Comparison of ENCODE assay signal across 9 mouse cellular contexts in the genomic region with DNA sequence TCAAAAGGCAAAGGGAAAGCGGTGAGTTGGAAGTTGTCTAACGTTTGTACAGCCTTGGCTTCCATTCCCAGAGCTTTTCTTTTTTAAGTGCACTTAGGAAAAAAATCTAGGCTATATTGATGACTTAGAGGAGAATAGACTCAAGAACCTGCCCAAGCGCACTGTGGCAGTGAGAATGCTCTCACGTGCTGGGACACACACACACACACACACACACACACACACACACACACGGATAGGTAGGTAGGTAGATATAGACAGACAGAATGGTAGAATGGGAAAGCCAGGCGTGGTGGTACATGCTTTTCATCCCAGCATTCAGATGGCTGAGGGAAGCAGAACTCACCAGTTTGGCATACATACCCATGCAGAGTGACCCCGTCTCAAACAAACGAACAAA. TPM values are rescaled to one million over a fixed set of nuclear protein-coding genes. Genes with fewer than 3 reads are reported as not detected.
DNase-seq lines count a peak whose midpoint lies in the region; ATAC-seq and TF ChIP-seq lines count a peak whose summit lies in the region.
"Had no signal": no experiment of that assay in that cellular context is flagged by ENCODE, and none has a peak within 500 bp of the region (broad histone marks: within the 10 kb centered on the region; RNA-seq: fewer than 3 reads in every experiment).

No protein-coding gene starts in this region.

- H3K9me3 ChIP-seq in kidney, embryonic 16.5 days (ENCODE audit: low read length) = peaks cover 4% of the 10 kb centered on the region; the same call in 1 of the 2 replicates
- H3K9me3 ChIP-seq in embryonic facial prominence, embryonic 12.5 days = no peaks in the 10 kb centered on the region
- H3K9me3 ChIP-seq in hindbrain, postnatal 0 days (ENCODE audit: low read length) = no peaks in the 10 kb centered on the region

- peak overlapping the region; percentile 79 for H3K4me2 ChIP-seq in kidney, embryonic 16.5 days (replicated peaks; ENCODE audit: low read depth, low read length)
- peak overlapping the region; percentile 76 for H3K4me2 ChIP-seq in embryonic facial prominence, embryonic 12.5 days (replicated peaks)
- peak overlapping the region; percentile 72 for H3K4me2 ChIP-seq in hindbrain, postnatal 0 days (ENCODE audit: low read depth, low read length)
- peak overlapping the region; percentile 84 for H3K4me2 ChIP-seq in myocyte (ENCODE audit: low read depth)

- intact Hi-C loops in left cerebral cortex, postnatal 36 days (cut with DNase I) = loop anchor here (1.0 to 2.0 kb wide), 2 partner anchors 94 to 206 kb away; no protein-coding TSS in a partner anchor

- no peak for ATAC-seq in kidney, embryonic 16.5 days (ENCODE audit: low FRiP score, low TSS enrichment)
- no peak for ATAC-seq in embryonic facial prominence, embryonic 12.5 days (ENCODE audit: insufficient number of reproducible peaks, insufficient read depth, low FRiP score, low TSS enrichment)
- no peak for ATAC-seq in hindbrain, postnatal 0 days

- H3K27me3 ChIP-seq in kidney, embryonic 16.5 days (ENCODE audit: insufficient read depth, low read length) = no peaks in the 10 kb centered on the region
- no peaks in the 10 kb centered on the region for H3K27me3 ChIP-seq in embryonic facial prominence, embryonic 12.5 days
- H3K27me3 ChIP-seq in hindbrain, postnatal 0 days (ENCODE audit: insufficient read depth, low read length) = no peaks in the 10 kb centered on the region
- no peaks in the 10 kb centered on the region for H3K27me3 ChIP-seq in myocyte (ENCODE audit: control insufficient read depth, insufficient read depth, insufficient read length)

- peak overlapping the region; percentile 49 for H3K4me3 ChIP-seq in kidney, embryonic 16.5 days (ENCODE audit: low read length)
- H3K4me3 ChIP-seq in embryonic facial prominence, embryonic 12.5 days = peak overlapping the region; percentile 37; the same call in 1 of the 2 replicates
- peak overlapping the region; percentile 38; the same call in 1 of the 2 replicates for H3K4me3 ChIP-seq in hindbrain, postnatal 0 days (ENCODE audit: low read length)
- no peak overlapping the region for H3K4me3 ChIP-seq in myocyte

- H3ac ChIP-seq in myocyte (ENCODE audit: control insufficient read depth, insufficient read length) = no peak overlapping the region

- no peaks in the 10 kb centered on the region for H3K79me2 ChIP-seq in myocyte (ENCODE audit: control insufficient read depth, insufficient read depth)

- DNase-seq in kidney, postnatal 10 days = no peak
- DNase-seq in hindbrain, postnatal 0 days (ENCODE audit: low spot score) = no peak
- no peak for DNase-seq in embryo, embryonic 10 days (ENCODE audit: low spot score)
- DNase-seq in left cerebral cortex, postnatal 36 days (ENCODE audit: low spot score in 2 of 2) = no peak
- no peak for DNase-seq in urinary bladder, postnatal 10 days (ENCODE audit: low spot score)

- no peaks in the 10 kb centered on the region for H3K36me3 ChIP-seq in kidney, embryonic 16.5 days (ENCODE audit: insufficient read depth, low read length)
- H3K36me3 ChIP-seq in embryonic facial prominence, embryonic 12.5 days = no peaks in the 10 kb centered on the region
- H3K36me3 ChIP-seq in hindbrain, postnatal 0 days (ENCODE audit: insufficient read depth, low read length) = no peaks in the 10 kb centered on the region
- H3K36me3 ChIP-seq in myocyte (ENCODE audit: control insufficient read depth, insufficient read depth) = no peaks in the 10 kb centered on the region

- H3K4me1 ChIP-seq in kidney, embryonic 16.5 days (ENCODE audit: insufficient read depth, low read length) = peaks cover 6% of the 10 kb centered on the region
- peaks cover 9% of the 10 kb centered on the region; the same call in 1 of the 2 replicates for H3K4me1 ChIP-seq in embryonic facial prominence, embryonic 12.5 days
- peaks cover 3% of the 10 kb centered on the region for H3K4me1 ChIP-seq in hindbrain, postnatal 0 days (ENCODE audit: insufficient read depth, low read length)

- H3K9ac ChIP-seq in kidney, embryonic 16.5 days (replicated peaks; ENCODE audit: low read length) = peak overlapping the region; percentile 63
- no peak overlapping the region for H3K9ac ChIP-seq in embryonic facial prominence, embryonic 12.5 days
- H3K9ac ChIP-seq in hindbrain, postnatal 0 days (replicated peaks; ENCODE audit: low read length) = no peak overlapping the region

- TF ChIP-seq POLR2A in myocyte (IDR thresholded peaks at IDR 0.05; ENCODE audit: insufficient read length, low read depth) = no peak

- H3K27ac ChIP-seq in kidney, embryonic 16.5 days (ENCODE audit: low read length) = no peak overlapping the region
- no peak overlapping the region for H3K27ac ChIP-seq in embryonic facial prominence, embryonic 12.5 days
- H3K27ac ChIP-seq in hindbrain, postnatal 0 days = no peak overlapping the region

- no peak for TF ChIP-seq CTCF in hindbrain, postnatal 0 days (IDR thresholded peaks at IDR 0.05; ENCODE audit: low read depth)

- 66% methylated on average over 8 of the region's 8 CpGs for WGBS in kidney, embryonic 16.5 days
- WGBS in embryonic facial prominence, embryonic 12.5 days = 66% methylated on average over 8 of the region's 8 CpGs
- 61% methylated on average over 8 of the region's 8 CpGs for WGBS in hindbrain, postnatal 0 days

TF ChIP-seq in myocyte, 11 proteins besides CTCF, POLR2A, EP300 and RAD21:
- TF ChIP-seq TCF3 (IDR thresholded peaks at IDR 0.05; ENCODE audit: insufficient read length, low read depth) (no peak), REST (IDR thresholded peaks at IDR 0.05; ENCODE audit: insufficient read depth, insufficient read length) (no peak), USF1 (IDR thresholded peaks at IDR 0.05; ENCODE audit: low read depth) (no peak), MYOG (IDR thresholded peaks at IDR 0.05; ENCODE audit: control insufficient read depth in 1 of 3, insufficient read depth in 1 of 3, insufficient read length in 2 of 3, low read depth in 2 of 3) (no peak), MAX (IDR thresholded peaks at IDR 0.05; ENCODE audit: low read depth) (no peak), CEBPB (IDR thresholded peaks at IDR 0.05; ENCODE audit: insufficient read depth, poor library complexity, severe bottlenecking) (no peak), SRF (IDR thresholded peaks at IDR 0.05; ENCODE audit: control insufficient read depth, insufficient read length, low read depth) (no peak), MYOD1 (IDR thresholded peaks at IDR 0.05; ENCODE audit: control insufficient read depth in 1 of 3, insufficient read length in 2 of 3, low read depth in 2 of 3) (no peak), POLR2AphosphoS2 (IDR thresholded peaks at IDR 0.05; ENCODE audit: insufficient read length, low read depth) (no peak), TCF12 (IDR thresholded peaks at IDR 0.05; ENCODE audit: insufficient read depth, poor library complexity, severe bottlenecking) (no peak), E2F4 (IDR thresholded peaks at IDR 0.05; ENCODE audit: insufficient read depth) (no peak)

RNA-seq across cellular contexts. Expression of gene Grap, which starts 32.3 kb away (rescaled TPM):
- polyA plus RNA-seq in kidney, embryonic 16.5 days (2015; fragmentation: Nextera tagmentation; extraction: Ambion mirVana) = 13.6 and 16.3 TPM in 2 replicates
- 7.4 and 8.5 TPM in 2 replicates for polyA plus RNA-seq in embryonic facial prominence, embryonic 12.5 days (2016; fragmentation: Nextera tagmentation; extraction: Ambion mirVana)
- total RNA-seq in hindbrain, postnatal 0 days (2014; rRNA removed) = 7.4 and 11.9 TPM in 2 replicates
- 7.7 and 8.1 TPM in 2 replicates for polyA plus RNA-seq in hindbrain, postnatal 0 days (2015; fragmentation: Nextera tagmentation; extraction: Ambion mirVana)
- 0.06 TPM for polyA plus RNA-seq in myocyte (2012; fragmentation: generic; extraction: Trizol)
- 1 to 10 TPM; 5.2 to 5.5 TPM for total RNA-seq in left cerebral cortex, postnatal 36 days (2021)

RNA-seq across cellular contexts. Expression of gene Epn2, which starts 41.3 kb away (rescaled TPM):
- polyA plus RNA-seq in kidney, embryonic 16.5 days (2015; fragmentation: Nextera tagmentation; extraction: Ambion mirVana) = 25.0 and 26.9 TPM in 2 replicates
- 28.3 TPM in 2 replicates for polyA plus RNA-seq in embryonic facial prominence, embryonic 12.5 days (2016; fragmentation: Nextera tagmentation; extraction: Ambion mirVana)
- total RNA-seq in hindbrain, postnatal 0 days (2014; rRNA removed) = 76.4 and 84.2 TPM in 2 replicates
- polyA plus RNA-seq in hindbrain, postnatal 0 days (2015; fragmentation: Nextera tagmentation; extraction: Ambion mirVana) = 56.1 and 59.9 TPM in 2 replicates
- 14.1 TPM for polyA plus RNA-seq in myocyte (2012; fragmentation: generic; extraction: Trizol)
- total RNA-seq in left cerebral cortex, postnatal 36 days (2021) = 100 to 1,000 TPM; 111 to 126 TPM
- total RNA-seq: granulocyte monocyte progenitor cell, adult 5-6 weeks had no signal
